Mouse (Mus musculus): ENCODE results near the gene D130043K22Rik.
A peak's percentile ranks its signal among the peaks of the same experiment; 100 is the strongest.

D130043K22Rik gene

DNA sequence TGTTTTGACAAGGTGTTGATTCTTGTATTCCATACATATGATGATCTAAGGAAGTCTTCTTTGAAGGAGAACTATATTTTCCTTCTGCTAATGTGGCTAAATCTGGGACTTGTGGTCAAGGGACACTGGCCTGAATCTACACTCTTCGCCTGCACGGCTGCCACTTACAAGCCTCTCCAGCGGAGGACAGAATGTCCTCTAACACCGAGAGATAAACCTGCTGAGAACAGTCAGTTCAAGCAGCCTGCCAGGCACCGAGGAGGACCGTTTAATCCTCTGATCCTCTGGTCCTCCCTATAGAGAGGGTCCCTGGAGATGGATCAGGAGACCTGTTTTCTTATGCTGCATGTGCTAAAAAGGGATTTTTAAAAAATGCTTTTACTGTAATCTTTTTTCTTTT, 58.5 kb downstream of the D130043K22Rik start:
- no peak for DNase-seq (ENCODE audit: low spot score)

DNA sequence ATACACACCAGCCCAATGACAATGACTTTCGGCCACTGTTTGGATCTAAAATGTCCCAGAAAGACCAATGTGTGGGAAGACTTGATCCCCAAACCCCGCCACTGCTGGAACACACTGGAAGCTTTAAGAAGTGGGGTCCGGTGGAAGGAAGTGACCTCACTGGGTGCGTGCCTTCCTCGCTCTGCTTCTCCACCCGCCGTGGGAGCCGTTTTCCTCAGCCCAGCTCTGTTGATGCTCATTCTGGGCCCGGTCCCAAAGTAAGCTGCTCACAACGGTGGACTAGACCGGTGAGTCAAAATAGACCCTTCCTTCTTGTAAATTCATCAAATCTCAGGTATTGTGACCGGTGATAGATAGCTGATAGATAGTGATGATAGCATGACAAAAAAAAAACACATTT, 60.5 kb downstream of the D130043K22Rik start:
- no peak for DNase-seq (ENCODE audit: low spot score)

DNA sequence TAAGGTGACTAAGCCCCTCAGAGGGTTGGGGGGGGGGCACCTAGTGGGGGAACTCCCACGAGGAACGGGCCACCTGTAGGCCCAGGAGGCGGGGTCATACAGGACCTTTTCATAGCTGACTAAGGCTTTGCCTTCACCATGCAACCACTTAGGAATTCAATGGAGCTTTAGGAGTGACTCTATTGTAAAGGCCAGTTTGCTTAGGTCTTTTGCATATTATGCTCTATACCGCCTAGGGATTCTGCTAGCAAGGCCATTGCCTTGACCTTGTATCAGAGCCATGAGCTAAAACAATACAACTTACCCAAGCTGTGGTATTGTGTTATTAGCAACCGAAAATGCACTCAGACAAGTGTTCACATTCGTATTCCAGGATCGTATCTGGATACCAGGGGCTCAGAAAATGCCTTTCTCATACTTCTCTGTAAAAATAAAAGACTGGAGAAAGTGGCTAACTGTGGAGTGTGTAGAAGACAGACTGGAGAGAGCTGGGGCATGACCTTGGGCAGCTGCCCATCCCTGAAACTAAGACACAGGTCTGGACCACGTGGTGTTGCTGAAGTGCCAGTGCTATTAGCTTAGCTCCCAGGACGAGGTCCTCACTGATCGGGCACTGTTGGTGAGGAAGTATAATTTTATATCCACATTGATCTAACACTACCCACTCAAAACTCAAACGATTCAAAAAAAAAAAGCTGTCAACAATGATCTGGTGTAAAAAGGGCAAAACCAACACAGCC, 62.1 kb downstream of the D130043K22Rik start:
- no peak for DNase-seq (ENCODE audit: low spot score)

DNA sequence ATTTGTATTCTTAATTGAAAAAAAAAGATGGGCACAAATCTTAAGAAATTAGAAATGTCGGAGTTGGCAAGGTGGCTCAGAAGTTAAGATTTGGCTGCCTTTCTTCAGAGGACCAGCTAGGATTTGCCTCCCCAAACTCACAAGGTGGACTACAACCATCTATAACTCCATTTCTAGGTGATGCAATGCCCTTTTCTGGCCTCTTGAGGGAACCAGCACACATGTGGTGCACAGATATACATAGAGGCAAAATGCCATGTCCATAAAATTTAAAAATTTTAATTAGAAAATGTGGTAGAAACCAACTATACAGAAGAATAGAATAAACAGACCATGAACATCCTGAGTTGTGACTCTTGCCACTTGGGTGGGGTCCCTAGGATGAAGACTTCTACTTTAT, 64.2 kb downstream of the D130043K22Rik start:
- DNase-seq (ENCODE audit: low spot score): no peak

DNA sequence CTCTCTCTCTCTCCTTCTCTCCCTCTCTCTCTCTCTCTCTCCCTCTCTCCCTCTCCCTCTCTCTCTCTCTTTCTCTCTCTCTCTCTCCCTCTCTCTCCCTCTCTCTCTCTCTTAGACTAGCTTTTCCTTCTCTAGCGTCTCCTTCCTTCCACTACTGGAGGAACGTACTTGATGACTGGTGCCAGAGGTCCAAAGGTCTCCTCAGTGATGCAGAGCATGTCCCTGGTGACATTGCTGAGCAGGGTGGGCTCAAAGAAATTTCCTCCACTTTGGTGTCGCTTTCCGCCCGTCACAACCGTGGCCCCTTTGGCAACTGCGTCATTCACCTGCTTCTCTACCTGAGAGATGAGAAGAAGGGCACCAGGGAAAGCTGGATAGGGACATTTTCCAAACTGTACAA, 68.6 kb downstream of the D130043K22Rik start:
- no peak for DNase-seq (ENCODE audit: low spot score)

DNA sequence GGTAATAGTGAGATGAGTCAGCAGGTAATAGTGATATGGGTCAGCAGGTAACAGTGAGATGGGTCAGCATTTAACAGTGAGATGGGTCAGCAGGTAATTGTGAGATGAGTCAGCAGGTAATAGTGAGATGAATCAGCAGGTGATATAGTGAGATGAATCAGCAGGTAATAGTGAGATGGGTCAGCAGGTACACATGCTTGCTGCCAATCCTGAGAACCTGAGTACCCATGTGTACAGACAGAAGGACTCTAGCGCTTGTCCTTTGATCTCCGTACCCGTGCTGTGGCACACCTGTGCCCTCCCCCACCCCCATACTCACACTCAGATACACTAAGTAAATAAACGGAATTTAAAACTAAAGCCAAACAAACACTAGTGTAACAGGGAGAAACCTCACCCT, 70.0 kb downstream of the D130043K22Rik start:
- no peak for DNase-seq (ENCODE audit: low spot score)

DNA sequence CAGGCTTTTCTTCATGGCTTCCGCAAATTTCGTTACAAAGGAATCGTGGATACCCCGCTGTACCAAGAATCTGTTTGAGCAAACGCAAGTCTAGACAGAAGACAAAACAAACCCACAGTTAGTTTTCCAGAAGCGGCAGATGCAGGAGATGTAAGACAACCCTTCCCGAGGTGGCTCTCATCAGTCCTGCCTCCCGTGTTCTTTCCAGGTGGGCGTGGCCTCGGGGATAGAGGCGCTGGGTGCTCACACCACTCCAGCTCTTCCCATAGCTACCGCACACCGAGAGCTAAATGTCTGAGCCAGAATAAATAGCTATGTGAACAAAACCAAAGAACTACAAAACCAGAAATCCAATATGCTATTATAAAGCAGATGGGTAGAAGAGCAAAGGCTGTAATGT, 70.9 kb downstream of the D130043K22Rik start:
- no peak for DNase-seq (ENCODE audit: low spot score)

DNA sequence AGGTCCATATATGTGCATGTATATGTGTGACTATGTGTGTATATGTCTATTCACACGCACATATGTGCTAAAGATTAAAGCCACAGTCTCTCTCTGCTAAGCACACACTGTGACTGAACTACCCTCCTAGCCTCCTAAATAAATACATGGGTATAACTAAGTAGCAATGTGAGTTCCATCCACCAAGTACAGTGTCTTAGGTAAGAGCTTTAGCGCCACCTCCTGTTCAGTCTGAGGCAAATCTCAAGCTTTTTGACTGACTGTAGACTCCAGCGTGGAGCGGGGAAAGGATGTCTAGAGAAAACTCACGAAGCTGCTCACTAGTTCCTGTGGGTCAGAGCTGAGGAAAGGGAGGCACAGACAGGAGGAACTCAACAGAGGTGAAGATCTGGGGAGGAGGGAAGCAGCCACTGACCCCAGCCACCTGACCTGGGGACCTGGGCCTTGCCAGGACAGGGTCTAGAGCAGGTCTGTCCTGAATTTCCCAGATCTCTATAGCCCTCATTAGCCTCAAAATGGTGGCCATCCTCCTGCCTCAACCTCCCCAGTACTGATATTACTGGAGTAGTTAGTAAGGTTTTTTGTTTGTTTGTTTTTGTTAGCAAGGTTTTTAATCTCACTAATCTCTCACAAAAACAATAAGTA, 75.5 kb downstream of the D130043K22Rik start:
- peak; percentile 39 for DNase-seq (ENCODE audit: low spot score)

DNA sequence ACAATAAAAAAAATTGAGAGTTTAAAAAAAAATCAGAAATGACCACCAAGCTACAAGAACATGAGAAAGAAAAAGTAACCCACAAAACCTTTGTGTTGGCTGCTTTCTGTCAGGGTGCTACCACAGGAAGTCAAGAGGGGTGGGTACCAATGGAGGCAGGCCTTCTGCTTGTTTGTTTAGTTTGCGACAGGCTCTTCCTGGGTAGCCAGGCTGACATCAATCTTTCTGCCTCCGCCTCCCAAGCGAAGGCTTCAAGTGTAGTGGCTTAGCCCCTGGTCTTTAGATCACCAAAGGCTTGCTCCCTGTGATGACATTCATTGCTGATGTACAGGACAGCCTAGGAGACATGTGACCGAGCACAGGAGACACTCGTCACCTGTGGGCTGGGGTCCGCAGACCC, 76.3 kb downstream of the D130043K22Rik start:
- no peak for DNase-seq (ENCODE audit: low spot score)

DNA sequence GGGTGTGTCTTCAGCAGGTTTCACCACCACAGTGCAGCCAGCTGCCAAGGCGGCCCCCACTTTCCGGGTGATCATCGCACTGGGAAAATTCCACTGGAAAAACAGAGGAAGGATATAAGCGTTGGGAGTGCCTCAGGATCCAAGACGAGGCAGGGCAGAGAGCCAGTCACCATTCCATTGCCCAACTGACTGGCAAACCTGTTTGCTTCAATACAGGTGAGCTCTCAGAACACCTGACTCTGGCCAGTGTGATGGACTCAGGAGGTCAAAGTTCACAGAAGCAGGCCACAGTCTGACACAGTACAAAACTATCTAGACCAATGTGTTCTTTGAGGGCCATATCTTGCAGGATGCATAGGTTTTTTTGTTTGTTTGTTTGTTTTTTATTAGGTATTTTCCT, 79.1 kb downstream of the D130043K22Rik start:
- no peak for DNase-seq (ENCODE audit: low spot score)

DNA sequence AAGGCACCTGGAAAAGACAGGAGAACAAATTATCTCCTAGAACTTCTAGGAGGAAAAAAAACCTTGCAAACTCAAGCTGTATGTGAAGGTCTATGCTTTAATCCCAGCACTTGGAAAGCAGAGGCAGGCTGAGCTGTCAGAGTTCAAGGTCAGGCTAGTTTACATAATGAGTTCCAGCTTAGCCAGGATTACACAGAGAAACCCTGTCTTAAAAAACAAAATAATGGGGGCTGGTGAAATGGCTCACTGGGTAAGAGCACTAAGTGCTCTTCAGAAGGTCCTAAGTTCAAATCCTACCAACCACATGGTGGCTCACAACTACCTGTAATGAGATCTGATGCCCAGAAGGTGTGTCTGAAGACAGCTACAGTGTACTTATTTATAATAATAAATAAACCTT, 85.7 kb downstream of the D130043K22Rik start:
- DNase-seq (ENCODE audit: low spot score): no peak

DNA sequence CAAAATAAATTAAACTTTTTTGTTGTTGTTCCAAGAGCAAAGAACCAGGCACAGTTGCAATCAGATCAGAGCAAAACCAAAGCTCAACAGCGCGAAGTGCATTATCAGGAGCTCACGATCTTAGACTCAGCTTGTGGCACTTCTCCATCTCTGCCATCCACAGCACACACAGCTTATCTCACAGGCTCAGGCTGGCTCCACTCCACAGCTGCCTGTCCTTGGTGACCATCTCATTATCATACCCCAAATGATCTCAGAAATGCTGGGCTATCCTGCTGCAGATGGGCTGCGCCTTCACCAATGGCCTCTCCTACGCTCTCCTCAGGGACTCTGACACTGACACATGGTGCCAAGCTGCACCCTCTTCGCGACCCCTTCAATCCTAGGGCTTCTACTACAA, 88.3 kb downstream of the D130043K22Rik start:
- DNase-seq (ENCODE audit: low spot score): no peak

DNA sequence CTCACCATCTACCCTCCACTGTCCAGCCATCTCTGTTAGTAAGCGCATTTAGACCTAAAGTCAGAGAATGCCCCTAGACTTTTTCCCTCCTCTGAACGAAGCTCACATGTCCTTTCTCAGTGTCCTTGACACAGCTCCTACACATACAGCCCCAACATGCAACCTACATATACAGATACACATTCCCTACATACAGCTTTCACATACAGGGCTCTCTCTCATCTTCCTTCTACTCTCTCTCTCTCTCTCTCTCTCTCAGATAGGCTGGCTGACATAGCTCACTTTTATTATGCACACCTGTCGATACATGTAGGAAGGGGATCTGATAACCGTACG, 91.8 kb downstream of the D130043K22Rik start:
- DNase-seq (ENCODE audit: low spot score): no peak

DNA sequence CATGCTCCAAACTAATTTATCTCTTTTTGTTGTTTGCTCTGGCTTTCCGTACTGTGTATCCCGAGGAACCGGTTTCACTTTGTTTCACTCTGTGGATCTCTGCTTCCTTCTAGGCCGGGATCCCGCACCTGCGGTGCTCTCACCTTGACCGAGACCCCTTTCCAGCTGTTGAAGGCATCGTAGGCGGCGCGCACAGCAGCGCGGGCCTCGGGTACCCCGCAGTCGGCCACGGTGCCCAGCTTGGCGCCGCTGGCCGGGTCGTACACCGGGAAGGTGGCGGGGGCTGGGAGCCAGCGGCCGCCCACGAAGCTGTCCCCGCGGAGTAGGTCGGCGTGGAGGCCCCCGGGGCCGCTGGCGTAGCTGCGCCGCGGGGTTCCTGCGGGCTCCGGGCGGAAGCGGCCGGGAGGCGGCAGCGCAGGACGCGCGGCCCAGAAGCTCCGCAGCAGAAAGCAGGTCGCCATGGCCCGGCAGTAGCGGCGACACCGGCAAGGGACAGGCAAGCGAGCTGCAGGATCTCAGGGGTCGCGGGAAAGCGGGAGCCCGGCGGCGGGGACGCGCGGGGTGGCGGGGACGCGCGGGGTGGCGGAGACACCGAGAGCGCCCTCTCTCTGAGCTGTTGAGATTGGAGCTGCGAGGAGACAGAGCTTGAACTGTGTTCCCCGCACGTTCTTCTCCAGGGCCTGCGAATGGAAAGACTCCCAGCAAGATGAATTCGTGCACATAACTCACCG, 92.3 kb downstream of the D130043K22Rik start, which contains the start of gene Aldh5a1:
Gene Aldh5a1 (minus strand): TSS at position 554 of the 731 bp plus-strand sequence.
- peak; percentile 65 for DNase-seq (ENCODE audit: low spot score)

DNA sequence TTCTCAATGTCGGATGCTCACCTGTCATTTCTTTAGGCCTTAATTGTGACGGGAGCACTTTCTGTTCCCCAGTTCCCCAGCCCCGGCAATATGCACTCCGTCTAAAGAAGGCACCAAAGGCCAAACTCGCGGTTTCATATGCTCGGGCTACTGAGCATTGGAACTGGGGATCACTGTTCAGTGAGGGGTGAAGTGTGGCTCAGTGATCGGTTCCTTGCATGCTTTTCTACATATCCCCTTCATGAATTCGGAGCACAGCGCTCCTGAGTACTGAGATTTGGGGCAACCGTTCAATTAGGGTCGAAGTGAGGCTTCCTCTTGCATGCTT, 92.9 kb downstream of the D130043K22Rik start:
- no peak for DNase-seq (ENCODE audit: low spot score)

DNA sequence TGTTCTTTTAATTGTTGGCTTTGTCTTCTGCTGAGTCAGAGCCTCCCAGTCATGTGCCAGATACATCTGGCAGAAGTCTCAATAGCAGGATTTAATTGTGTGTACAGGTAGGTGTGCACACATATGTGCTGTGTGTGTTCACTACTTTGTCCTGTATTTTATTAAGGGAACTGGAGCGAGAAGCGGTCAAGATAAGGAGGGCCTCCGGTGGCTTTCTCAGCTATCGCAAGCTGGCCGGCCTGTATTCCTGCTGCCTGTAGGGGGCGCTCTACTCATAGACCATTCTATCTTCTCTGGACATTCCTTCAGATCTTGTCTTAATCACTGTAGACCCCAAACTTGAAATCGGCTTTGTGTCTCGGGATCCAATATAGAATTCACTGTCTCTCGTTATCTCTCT, 93.7 kb downstream of the D130043K22Rik start:
- peak; percentile 75 for DNase-seq (ENCODE audit: low spot score)

DNA sequence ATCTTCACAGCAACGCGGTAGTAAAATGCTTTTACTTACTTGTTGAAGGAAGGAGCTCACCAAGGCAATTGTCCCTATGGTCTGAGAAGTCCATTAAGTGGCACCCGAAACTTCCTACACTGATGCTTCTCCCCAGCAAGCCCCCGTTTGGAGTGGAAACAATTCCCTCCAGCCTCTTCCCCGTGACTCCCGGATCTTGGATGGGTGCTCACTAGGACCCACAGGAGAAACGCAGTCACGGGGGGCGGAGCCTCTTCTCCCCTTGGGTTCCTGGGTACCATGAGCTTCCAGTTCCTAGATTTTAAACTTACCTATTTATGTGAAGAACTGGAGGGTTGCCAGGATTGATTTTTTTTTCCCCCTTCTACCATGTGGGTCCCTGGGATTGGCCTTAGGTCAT, 94.5 kb downstream of the D130043K22Rik start:
- DNase-seq (ENCODE audit: low spot score): no peak

DNA sequence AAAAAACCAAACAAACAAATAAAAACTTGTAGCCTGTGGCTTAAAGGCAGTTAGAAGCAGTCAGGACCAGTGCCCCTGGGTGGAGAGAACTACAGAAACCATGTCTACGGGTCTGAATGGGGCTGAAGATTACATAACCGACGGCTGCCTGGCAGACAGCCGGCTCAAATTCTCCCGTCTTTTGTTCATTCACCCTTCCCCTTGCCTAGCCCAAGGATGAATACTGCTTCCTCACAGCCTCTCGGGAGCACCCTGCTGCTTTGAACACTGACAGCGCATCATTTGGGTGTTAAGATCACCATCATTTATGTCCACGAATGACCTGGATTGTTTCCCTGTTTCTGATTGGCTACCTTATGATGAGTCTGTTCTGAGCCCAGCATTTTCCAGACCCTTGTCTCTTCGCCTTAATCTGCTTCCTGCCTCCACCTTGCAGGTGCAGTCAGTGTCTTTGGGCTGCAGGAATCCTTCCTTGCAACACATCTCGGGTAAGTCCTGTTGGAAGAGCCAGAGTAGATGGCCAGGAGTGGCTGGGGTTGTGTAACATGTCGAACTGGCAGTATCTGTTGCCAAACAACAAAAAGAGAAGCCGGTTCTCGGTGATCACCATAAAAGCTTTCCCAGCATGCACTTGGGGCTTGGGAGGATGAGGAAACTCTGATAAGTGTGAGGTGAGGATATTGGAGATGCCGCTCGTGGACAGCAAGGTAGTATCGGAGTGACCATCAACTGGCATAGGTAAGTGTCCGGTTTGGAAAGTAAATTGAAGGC, 97.8 kb downstream of the D130043K22Rik start, which contains the start of gene Gpld1:
Gene Gpld1 (plus strand): TSS at position 641 of the 771 bp plus-strand sequence.
- no peak for DNase-seq (ENCODE audit: low spot score)

DNA sequence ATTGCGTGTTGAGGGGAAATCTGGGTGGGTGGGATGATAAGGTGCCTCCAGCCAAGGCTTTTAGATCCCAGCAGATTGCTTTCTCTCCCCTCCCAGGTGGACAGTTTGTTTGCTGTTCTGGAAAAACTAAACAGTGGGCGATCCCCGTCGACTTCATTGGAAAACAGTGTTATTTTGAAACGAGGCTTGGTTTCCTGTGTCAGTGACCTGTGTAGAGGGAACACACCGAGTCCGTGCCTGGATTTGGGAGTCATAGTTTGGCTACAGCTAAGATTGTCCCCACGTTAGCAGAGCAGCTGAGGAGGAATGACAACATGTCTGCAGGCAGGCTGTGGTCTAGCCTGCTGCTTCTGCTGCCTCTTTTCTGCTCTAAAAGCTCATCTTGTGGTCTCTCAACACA, 98.4 kb downstream of the D130043K22Rik start:
- DNase-seq (ENCODE audit: low spot score): no peak

DNA sequence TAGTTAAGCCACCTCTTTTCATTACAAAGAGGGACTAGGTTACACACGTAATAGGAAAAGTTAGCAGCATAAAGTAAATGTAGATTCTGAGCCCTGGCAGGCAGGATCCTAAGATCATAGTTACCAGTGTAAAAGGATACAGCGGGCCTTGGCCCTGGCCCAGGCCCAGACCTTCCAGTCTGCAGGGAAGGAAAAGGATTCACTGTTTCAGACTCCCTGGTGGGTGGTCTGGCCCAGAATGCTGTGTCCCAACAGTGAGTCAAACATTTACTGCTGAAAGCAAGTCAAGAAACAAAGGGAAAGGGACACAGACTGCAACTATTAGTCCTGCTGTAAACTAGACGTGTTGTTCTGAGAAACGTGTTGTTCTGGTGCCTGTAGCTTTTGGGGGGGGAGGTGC, 100.6 kb downstream of the D130043K22Rik start:
- DNase-seq (ENCODE audit: low spot score): no peak

DNA sequence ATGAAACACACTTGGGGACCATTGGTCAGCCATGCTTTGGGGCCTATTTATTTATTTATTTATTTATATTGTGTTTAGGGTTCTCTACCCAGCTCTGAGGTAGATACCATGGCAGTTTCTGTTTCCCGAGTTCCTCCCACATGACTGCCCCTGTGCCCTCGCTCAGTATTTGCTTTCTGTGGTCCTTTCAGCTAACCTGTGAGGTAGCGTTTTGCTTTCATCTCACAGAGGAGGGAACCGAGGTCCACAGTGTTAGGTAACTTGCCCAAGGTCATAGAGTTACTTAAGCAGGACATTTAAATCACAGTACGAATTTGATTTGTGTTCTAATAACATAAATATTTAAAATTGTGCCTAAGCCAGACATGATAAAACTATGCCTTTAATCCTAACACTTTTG, 102.2 kb downstream of the D130043K22Rik start:
- DNase-seq (ENCODE audit: low spot score): no peak

DNA sequence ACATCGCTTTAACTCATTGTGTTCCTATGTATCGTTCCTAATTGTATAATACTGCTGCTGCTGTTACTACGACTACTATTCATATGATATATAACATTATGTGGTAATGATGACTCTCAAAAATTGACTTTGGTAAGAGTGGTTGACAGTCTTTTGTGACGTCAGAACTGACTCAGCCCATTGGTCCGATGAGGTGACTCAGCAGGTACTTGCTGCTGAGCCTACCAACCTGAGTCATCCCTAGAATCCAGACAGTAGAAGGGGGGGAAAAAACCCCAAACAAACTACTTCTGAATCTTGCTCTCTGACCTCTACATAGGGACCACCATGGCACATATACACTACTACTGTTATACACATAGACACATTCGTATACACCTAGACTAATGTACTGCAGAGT, 103.9 kb downstream of the D130043K22Rik start:
- no peak for DNase-seq (ENCODE audit: low spot score)

Data from urinary bladder, postnatal 25 days (tissue).